22 mouse cellular contexts compared by ENCODE assay signal in genomic region chr7:19297034-19297433, GRCm38 (mm10). TPM values are rescaled to one million over a fixed set of nuclear protein-coding genes. Genes with fewer than 3 reads are reported as not detected.
DNase-seq lines count a peak whose midpoint lies in the region; ATAC-seq and TF ChIP-seq lines count a peak whose summit lies in the region.
"Had no signal": no experiment of that assay in that cellular context is flagged by ENCODE, and none has a peak within 500 bp of the region (broad histone marks: within the 10 kb centered on the region; RNA-seq: fewer than 3 reads in every experiment).

No protein-coding gene starts in this region.

- peaks cover 4 to 22% of the 10 kb centered on the region in 2 experiments; a peak in 3 of 4 replicates for H3K4me1 ChIP-seq in CH12.LX (ENCODE audit: control insufficient read depth in 1 of 2, insufficient read depth in 2 of 2)

- no peak overlapping the region for H3K9ac ChIP-seq in CH12.LX (ENCODE audit: insufficient read depth, low read depth)
- H3K9ac ChIP-seq: embryonic facial prominence, embryonic 12.5 days; limb, embryonic 15.5 days; lung, embryonic 15.5 days; midbrain, embryonic 15.5 days had no signal

- H3K4me2 ChIP-seq in CH12.LX (ENCODE audit: insufficient read depth, low read depth, poor library complexity, severe bottlenecking), result no peak overlapping the region
- H3K4me2 ChIP-seq: embryonic facial prominence, embryonic 12.5 days; limb, embryonic 15.5 days; lung, embryonic 15.5 days; midbrain, embryonic 15.5 days had no signal

- in situ Hi-C loops in CH12.LX (cut with MboI; ENCODE audit: low pct_ligation_motif_present, low pct_unique_long_range_greater_than_20kb, low sequenced_read_pairs), result no loop called here

- H3K36me3 ChIP-seq in CH12.LX (replicated peaks in 1 of 2; ENCODE audit: control insufficient read depth in 1 of 2, insufficient read depth in 1 of 2, low read length in 1 of 2), result no peaks in the 10 kb centered on the region
- H3K36me3 ChIP-seq: embryonic facial prominence, embryonic 12.5 days; G1E; limb, embryonic 15.5 days; lung, embryonic 15.5 days had no signal

- TF ChIP-seq POLR2A in CH12.LX (IDR thresholded peaks at IDR 0.05; ENCODE audit: low read depth, low read length), result no peak

- H3K4me3 ChIP-seq in layer of hippocampus, adult 2 months, result no peak overlapping the region
- H3K4me3 ChIP-seq in CH12.LX (replicated peaks in 1 of 3; ENCODE audit: low read depth in 2 of 3, low read length in 2 of 3, poor library complexity in 1 of 3), result no peak overlapping the region
- H3K4me3 ChIP-seq: embryonic facial prominence, embryonic 12.5 days; limb, embryonic 15.5 days; lung, embryonic 15.5 days; midbrain, embryonic 15.5 days had no signal

- TF ChIP-seq CTCF in layer of hippocampus, adult 2 months (conservative IDR thresholded peaks at IDR 0.05), result peak; percentile 53
- TF ChIP-seq CTCF in CH12.LX (conservative IDR thresholded peaks at IDR 0.05 in 1 of 2, IDR thresholded peaks at IDR 0.05 in 1 of 2; ENCODE audit: low read depth in 2 of 2, low read length in 2 of 2), result peak; percentile 19 to 32; a peak in 3 of 4 replicates

- H3K9me3 ChIP-seq in CH12.LX (replicated peaks; ENCODE audit: low read length), result peaks cover 3% of the 10 kb centered on the region
- H3K9me3 ChIP-seq: embryonic facial prominence, embryonic 12.5 days; G1E; limb, embryonic 15.5 days; lung, embryonic 15.5 days; midbrain, embryonic 15.5 days had no signal

- H3K27ac ChIP-seq in layer of hippocampus, adult 2 months, result no peak overlapping the region
- H3K27ac ChIP-seq in CH12.LX (ENCODE audit: insufficient read depth, low read depth), result no peak overlapping the region
- H3K27ac ChIP-seq: embryonic facial prominence, embryonic 12.5 days; limb, embryonic 15.5 days; lung, embryonic 15.5 days; midbrain, embryonic 15.5 days had no signal

- peaks cover 8% of the 10 kb centered on the region for H3K27me3 ChIP-seq in CH12.LX (replicated peaks)

- no peak for TF ChIP-seq EP300 in CH12.LX (IDR thresholded peaks at IDR 0.05; ENCODE audit: low read length)

- no peaks in the 10 kb centered on the region for H3K79me2 ChIP-seq in CH12.LX (replicated peaks; ENCODE audit: control insufficient read depth, extremely low read depth, insufficient read depth, poor library complexity, severe bottlenecking)

- dilution Hi-C loops in CH12.LX (cut with MboI; ENCODE audit: extremely low pct_ligation_motif_present, extremely low pct_unique_long_range_greater_than_20kb, low sequenced_read_pairs), result no loop called here

- TF ChIP-seq RAD21 in CH12.LX (IDR thresholded peaks at IDR 0.05; ENCODE audit: low read depth, low read length), result no peak

- ATAC-seq in erythroblast, adult 5-6 weeks (replicated peaks; ENCODE audit: low FRiP score, poor library complexity, severe bottlenecking), result no peak
- ATAC-seq: intestine, embryonic 16.5 days; midbrain, embryonic 15.5 days had no signal

- peak; percentile 57 for DNase-seq in cerebellum, adult 9-11 months
- no peak for DNase-seq in cerebellum, adult 18-20 months
- no peak for DNase-seq in layer of hippocampus, adult 2 months (ENCODE audit: low spot score in 2 of 2)
- no peak for DNase-seq in layer of hippocampus, postnatal 36 days
- DNase-seq in CH12.LX (ENCODE audit: extremely low read depth) (no peak), R1 (ENCODE audit: low read depth, low spot score) (peak; percentile 75)
- no peak for DNase-seq in frontal cortex, adult 2 months (ENCODE audit: extremely low spot score in 1 of 2, low spot score in 1 of 2)
- DNase-seq: adrenal gland, postnatal 14 days; cerebellum, adult 11-12 months; gastrocnemius, postnatal 14 days; layer of hippocampus, adult 9-11 months; thymus, postnatal 36 days had no signal

TF ChIP-seq in CH12.LX, 34 proteins besides CTCF, POLR2A, EP300 and RAD21:
- TF ChIP-seq POLR2AphosphoS2 (IDR thresholded peaks at IDR 0.05; ENCODE audit: low read depth, low read length) (no peak), MAFK (IDR thresholded peaks at IDR 0.05; ENCODE audit: insufficient replicate concordance, low read length) (no peak), UBTF (IDR thresholded peaks at IDR 0.05; ENCODE audit: low read depth, low read length) (no peak), MYC (IDR thresholded peaks at IDR 0.05; ENCODE audit: low read depth, low read length) (no peak)

RNA-seq across cellular contexts. Expression of gene Fosb, which starts 12.8 kb away (rescaled TPM):
- 10 to 100 TPM; 12.8 to 14.1 TPM for total RNA-seq in layer of hippocampus, adult 2 months (2021)
- total RNA-seq in layer of hippocampus, postnatal 36 days (2021), result 10 to 100 TPM; 12.6 to 18.8 TPM
- total RNA-seq in CH12.LX (2012; rRNA removed) (0.08 and 0.13 TPM in 2 replicates), CH12.LX (2014; rRNA removed) (not detected in 2 replicates)
- polyA plus RNA-seq in CH12.LX (2012; ENCODE audit: insufficient read length, low read depth), result 0.27 and 0.56 TPM in 2 replicates
- polyA plus RNA-seq in frontal cortex, adult 2 months (2012; rRNA removed), result 6.3 and 22.4 TPM in 2 replicates
- 2.9 and 3.1 TPM in 2 replicates for total RNA-seq in erythroblast, adult 5-6 weeks (2015; ENCODE audit: low replicate concordance)
- total RNA-seq in erythroblast, adult 5-6 weeks (2017; ENCODE audit: low replicate concordance), result 2.2 and 3.8 TPM in 2 replicates
- polyA plus RNA-seq: hindbrain, embryonic 11.5 days; midbrain, embryonic 15.5 days had no signal

RNA-seq across cellular contexts. Expression of gene Rtn2, which starts 14.6 kb away (rescaled TPM):
- total RNA-seq in layer of hippocampus, adult 2 months (2021), result 10 to 100 TPM; 90.3 to 92.7 TPM
- 10 to 100 TPM; 89.7 to 91.3 TPM for total RNA-seq in layer of hippocampus, postnatal 36 days (2021)
- 0.72 and 1.0 TPM in 2 replicates for total RNA-seq in CH12.LX (2012; rRNA removed)
- 0.43 and 0.56 TPM in 2 replicates for total RNA-seq in CH12.LX (2014; rRNA removed)
- polyA plus RNA-seq in CH12.LX (2012; ENCODE audit: insufficient read length, low read depth), result 0.76 and 0.80 TPM in 2 replicates
- polyA plus RNA-seq in frontal cortex, adult 2 months (2012; rRNA removed), result 128 and 135 TPM in 2 replicates
- total RNA-seq in erythroblast, adult 5-6 weeks (2015; ENCODE audit: low replicate concordance), result not detected in 2 replicates
- total RNA-seq in erythroblast, adult 5-6 weeks (2017; ENCODE audit: low replicate concordance), result not detected in 2 replicates
- total RNA-seq: megakaryocyte progenitor cell, adult 5-6 weeks had no signal

RNA-seq across cellular contexts. Expression of gene Ppm1n, which starts 17.2 kb away (rescaled TPM):
- total RNA-seq in layer of hippocampus, adult 2 months (2021), result not detected
- under 1 TPM; 0.20 to 0.33 TPM for total RNA-seq in layer of hippocampus, postnatal 36 days (2021)
- total RNA-seq in CH12.LX (2012; rRNA removed) (not detected in 2 replicates), CH12.LX (2014; rRNA removed) (not detected in 2 replicates)
- not detected in 2 replicates for polyA plus RNA-seq in CH12.LX (2012; ENCODE audit: insufficient read length, low read depth)
- polyA plus RNA-seq in frontal cortex, adult 2 months (2012; rRNA removed), result 0.48 and 0.62 TPM in 2 replicates
- not detected in 2 replicates for total RNA-seq in erythroblast, adult 5-6 weeks (2015; ENCODE audit: low replicate concordance)
- total RNA-seq in erythroblast, adult 5-6 weeks (2017; ENCODE audit: low replicate concordance), result not detected in 2 replicates
- total RNA-seq: G1E; gastrocnemius, postnatal 14 days; heart, adult 8-10 months; megakaryocyte progenitor cell, adult 5-6 weeks had no signal
- polyA plus RNA-seq: embryonic facial prominence, embryonic 12.5 days; G1E; hindbrain, embryonic 11.5 days; lung, embryonic 15.5 days had no signal

RNA-seq across cellular contexts. Expression of gene Vasp, which starts 25.4 kb away (rescaled TPM):
- total RNA-seq in layer of hippocampus, adult 2 months (2021), result 10 to 100 TPM; 15.7 to 17.1 TPM
- 10 to 100 TPM; 15.2 to 21.2 TPM for total RNA-seq in layer of hippocampus, postnatal 36 days (2021)
- total RNA-seq in CH12.LX (2012; rRNA removed) (109 and 114 TPM in 2 replicates), CH12.LX (2014; rRNA removed) (122 and 125 TPM in 2 replicates)
- 191 and 240 TPM in 2 replicates for polyA plus RNA-seq in CH12.LX (2012; ENCODE audit: insufficient read length, low read depth)
- 22.2 and 24.9 TPM in 2 replicates for polyA plus RNA-seq in frontal cortex, adult 2 months (2012; rRNA removed)
- total RNA-seq in erythroblast, adult 5-6 weeks (2015; ENCODE audit: low replicate concordance), result 34.6 and 35.9 TPM in 2 replicates
- total RNA-seq in erythroblast, adult 5-6 weeks (2017; ENCODE audit: low replicate concordance), result 32.5 and 56.6 TPM in 2 replicates

RNA-seq across cellular contexts. Expression of gene Ercc1, which starts 47.5 kb away (rescaled TPM):
- total RNA-seq in layer of hippocampus, adult 2 months (2021), result 10 to 100 TPM; 51.7 to 51.9 TPM
- 10 to 100 TPM; 44.4 to 53.4 TPM for total RNA-seq in layer of hippocampus, postnatal 36 days (2021)
- total RNA-seq in CH12.LX (2012; rRNA removed) (27.7 and 31.1 TPM in 2 replicates), CH12.LX (2014; rRNA removed) (25.3 and 26.9 TPM in 2 replicates)
- polyA plus RNA-seq in CH12.LX (2012; ENCODE audit: insufficient read length, low read depth), result 28.2 and 29.8 TPM in 2 replicates
- polyA plus RNA-seq in frontal cortex, adult 2 months (2012; rRNA removed), result 49.9 and 53.6 TPM in 2 replicates
- total RNA-seq in erythroblast, adult 5-6 weeks (2015; ENCODE audit: low replicate concordance), result 8.6 and 8.8 TPM in 2 replicates
- total RNA-seq in erythroblast, adult 5-6 weeks (2017; ENCODE audit: low replicate concordance), result 4.6 and 5.2 TPM in 2 replicates

Comparison
In these comparisons a context has a peak if more than half of its experiments do, and no peak if none do; other contexts are left out.
1. DNase-seq: peak in cerebellum, adult 9-11 months (single experiment) and R1 (single experiment); none in cerebellum, adult 18-20 months (0 of 2), layer of hippocampus, adult 2 months (0 of 2), layer of hippocampus, postnatal 36 days (0 of 2), CH12.LX (single experiment) and frontal cortex, adult 2 months (0 of 2).
2. RNA of gene Rtn2, which starts 14.6 kb away (total RNA-seq): 90.3 to 92.7 TPM in layer of hippocampus, adult 2 months and 89.7 to 91.3 TPM in layer of hippocampus, postnatal 36 days; 0.43 to 1.0 TPM in CH12.LX and not detected in erythroblast, adult 5-6 weeks; every median in the first group is over 10 times any median in the second.